Mouse (Mus musculus): ENCODE results near the gene Hist1h2bb.

GRCm38 (mm10) chr13:23705751-23706356, 40.7 kb upstream of the Hist1h2bb start:
- no peak for TF ChIP-seq CTCF (IDR thresholded peaks at IDR 0.05; ENCODE audit: low read depth, low read length)
- no peak for TF ChIP-seq EP300 (IDR thresholded peaks at IDR 0.05; ENCODE audit: insufficient read depth, low read depth, low read length)

Measured in ES-Bruce4 (cell line).